Mouse (Mus musculus) fat pad, adult 2 months (tissue): ENCODE results near the gene Hspb3.

Source experiments
- DNase-seq: peaks from one replicate; pipeline ENCODE4 v3.0.0-alpha.2; 2011; ENCODE audit warnings: low read depth, low spot score; ENCODE audit errors: extremely low read depth

The Hspb3 gene

DNA sequence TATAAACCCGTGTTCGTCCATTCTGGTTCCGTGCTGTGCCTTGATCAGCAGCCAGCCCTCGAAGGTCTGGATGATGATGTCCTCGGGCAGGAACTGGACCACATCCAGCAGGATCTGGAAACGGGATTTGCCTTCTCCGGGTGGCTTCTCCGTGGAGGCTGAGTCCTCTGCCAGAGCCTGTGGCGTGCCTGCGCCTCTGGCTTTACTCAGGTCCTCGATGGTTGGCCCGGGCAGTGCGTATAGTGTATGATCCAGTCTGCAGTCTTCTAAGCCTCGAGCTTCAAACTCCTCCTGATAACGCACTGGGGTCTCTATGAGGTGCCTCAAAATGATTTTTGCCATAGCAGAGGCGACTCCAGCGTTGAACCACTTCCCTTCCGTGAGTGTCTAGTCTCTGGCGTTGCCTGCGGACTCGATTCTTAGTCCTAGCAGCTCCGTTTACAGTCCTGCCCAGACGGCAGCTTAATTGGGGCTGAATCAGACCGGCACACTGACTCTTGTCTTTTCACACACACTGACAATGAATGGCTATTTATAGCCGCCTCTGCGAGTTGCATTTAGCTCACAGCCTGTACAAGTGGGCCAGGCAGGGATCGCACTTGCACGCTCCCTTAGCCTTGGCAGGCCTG lies at the start of gene Hspb3:
Hspb3 (minus strand) TSS at position 526 of the 629 bp plus-strand sequence.
- no peak for DNase-seq

DNA sequence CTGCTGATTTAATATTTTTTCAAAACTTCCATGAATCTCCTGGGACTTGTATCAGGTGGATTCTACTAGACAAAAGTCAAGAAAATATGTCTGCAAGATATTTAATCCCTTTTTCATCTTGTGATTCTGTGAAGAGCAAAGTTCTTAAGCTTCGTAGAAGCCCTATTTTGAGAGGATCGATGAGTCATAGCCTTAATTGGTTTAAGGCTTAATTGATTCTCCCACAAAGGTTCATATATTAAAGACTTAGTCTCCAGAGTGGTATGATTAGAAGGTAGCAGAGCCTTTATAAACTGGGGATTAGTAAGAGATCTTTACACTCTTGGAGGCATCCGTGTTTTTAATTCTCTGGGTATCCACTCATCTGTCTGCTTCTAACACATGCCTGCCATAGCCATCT lies 49.7 kb upstream of the Hspb3 start:
- DNase-seq = no peak

DNA sequence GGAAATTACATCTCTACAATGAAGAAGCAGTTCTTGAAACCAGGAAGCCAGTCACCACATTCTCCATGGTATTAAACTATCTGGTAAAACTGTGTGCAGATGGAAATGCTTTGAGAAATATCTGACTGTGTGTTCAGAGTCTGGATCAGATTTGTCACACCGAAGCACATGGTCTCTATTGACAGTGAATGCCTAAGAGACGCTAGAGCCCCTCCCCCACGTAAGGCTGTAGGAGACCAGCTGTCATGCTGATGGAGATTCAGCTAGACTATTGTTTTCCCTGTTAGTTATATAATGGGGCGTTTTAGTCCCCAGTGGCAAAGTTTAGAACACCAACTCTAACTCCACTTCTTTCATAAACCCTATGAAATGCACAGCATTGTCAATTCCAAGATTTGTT lies 42.7 kb upstream of the Hspb3 start:
- DNase-seq = no peak

DNA sequence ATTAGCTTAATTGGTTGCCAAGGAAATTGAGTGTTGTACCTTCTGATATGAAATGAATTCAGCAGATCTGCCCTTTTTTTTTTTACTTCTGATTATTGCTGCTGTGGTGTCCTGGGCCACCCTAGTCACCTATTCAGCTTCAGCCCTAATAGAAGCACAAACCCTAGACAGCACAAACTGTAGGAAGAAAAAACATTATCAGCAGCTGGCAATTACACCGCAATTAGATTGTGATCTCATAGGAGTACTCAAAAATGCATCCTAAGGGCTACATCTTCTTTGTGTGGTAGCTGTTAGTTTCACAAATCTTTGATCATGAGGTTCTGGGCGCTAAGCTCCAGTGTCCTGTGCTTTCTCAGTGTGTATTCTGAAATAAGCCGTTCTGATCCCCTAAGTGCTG lies 37.7 kb upstream of the Hspb3 start:
- no peak for DNase-seq

DNA sequence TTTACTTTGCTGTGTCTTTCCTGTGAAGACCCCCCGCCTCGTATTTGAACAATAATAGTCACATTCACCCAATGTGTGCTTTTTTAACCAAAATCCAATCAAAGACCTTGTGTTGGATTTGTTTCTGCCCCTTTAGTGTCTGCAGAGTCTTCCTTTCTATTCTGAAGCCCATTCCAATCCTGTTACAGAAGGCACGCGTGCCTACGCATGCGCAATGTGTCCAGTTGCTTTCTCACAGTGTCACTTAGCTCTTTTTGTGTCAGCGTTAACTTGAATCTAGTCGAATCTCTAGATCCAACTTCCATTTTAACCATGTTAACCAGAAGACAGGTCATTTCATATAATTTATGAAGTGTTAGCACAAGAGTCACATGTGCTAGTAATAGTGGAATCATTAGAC lies 36.5 kb upstream of the Hspb3 start:
- DNase-seq = no peak

DNA sequence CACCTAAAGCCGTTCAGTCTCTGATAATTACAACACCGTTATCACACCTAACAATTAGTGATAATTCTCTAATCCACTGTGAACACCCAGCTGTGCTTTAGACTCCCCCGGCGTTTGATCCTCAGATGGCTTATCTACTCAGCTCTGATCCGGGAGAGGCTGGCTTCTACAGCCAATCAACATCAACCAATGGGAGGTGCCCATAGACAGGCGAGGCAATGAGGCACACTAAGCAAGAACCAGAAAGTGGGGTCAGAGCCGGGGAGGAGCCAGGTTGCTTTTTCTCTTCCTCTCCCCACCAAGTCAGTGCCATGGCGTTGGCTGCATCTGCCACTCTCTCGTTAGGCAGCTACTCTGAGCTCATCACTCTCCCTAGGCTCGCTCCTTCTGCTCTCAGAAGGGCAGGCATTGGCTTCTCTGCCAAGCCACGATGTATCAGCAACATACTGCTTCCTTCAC lies 36.0 kb upstream of the Hspb3 start:
- no peak for DNase-seq

DNA sequence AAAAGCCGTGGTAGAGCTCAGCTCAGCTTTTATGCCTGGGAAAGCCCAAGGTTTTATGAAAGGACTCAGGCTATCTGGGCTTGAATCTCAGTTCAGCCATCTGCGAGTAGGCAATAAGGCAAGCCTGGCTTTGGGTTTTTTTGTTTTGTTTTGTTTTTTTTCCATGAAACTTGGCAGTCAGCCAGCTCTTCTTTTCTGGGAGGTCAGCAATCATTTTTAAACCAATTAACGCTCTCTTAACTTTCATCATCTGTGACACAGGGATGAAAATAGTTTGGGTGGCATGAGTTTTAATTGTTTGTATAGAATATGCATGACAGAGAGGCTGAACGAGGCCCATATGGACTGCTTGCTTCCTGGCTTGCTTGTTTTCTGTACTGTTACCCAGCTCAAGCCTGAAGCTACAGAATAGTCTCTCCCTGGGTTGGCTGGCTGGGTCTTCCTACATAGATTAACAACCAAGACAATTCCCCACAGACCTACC lies 33.4 kb upstream of the Hspb3 start:
- DNase-seq = no peak

DNA sequence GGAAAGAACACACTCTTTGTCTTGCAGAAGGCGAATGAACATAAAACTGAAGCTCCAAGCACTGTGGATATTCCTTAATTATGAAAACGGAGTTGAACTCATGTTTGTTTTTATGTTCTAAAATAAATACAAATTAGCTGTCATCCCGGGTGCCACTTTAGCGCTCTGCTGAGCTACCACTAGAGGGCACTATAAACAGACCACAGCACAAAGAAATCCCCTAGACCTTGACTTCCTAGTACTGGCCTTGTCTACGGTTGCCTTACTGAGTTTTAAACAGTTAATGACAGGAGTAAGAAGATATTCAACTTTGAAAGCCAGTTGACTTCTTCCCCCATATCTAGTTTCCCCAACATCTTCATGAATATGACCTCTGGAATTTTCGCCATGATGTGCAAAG lies 29.9 kb upstream of the Hspb3 start:
- DNase-seq = no peak

DNA sequence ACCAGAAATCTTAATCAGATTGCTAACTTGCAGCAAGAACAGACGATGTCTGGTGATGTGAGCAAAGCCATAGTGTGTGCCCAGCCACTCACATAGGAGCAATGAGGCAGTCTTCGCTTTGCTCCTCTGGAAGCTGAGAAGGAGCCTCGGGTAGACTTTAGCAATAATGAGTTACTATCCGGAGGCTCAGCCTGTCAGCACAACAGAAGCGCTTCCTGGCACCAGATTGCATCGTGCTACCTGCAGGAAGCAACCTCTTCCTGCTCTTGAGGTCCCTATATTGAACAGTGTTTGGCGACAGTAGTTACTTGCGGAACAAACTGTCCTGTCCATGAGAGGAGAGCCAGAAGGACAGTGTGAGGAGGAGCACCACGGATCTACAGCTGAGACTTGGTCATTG lies 28.2 kb upstream of the Hspb3 start:
- no peak for DNase-seq

DNA sequence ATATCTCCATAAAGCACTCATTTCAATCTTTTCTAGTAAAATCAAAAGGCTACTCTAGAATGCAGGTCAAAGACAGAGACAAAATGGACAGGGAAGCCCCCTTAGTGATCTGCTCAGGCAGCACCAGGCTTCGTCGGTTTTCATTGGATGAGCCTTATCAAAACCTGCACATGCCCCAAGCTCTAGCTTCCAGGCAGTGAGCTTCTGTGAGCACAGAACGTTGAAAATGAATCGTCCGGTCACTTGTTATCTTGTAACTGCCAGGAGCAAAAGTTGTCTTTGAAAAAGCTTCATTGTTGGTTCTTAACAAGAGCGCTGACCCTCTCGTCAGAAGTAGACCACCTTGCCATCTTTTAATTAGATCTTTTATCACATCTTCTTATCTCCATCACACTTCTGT lies 26.4 kb upstream of the Hspb3 start:
- no peak for DNase-seq

DNA sequence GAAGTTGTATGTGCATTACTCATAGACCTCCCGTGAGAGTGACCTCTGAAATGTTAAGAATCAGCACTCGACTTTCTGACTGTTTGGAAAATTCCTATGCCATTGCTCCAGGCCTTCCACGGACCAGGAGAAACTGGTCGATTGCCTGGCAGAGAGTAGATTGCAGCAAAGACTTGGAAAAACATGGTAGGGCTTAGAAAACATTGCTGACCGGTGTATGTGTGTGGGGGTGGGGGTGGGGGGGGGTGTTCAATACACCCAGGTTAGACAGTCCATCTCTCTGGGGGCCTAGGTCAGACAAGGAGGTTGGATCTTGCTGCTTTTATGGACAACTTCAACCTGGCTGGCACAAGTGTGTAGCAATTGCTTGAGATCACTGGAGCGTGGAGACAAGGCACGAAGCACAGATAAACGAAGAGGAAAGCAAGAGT lies 23.2 kb upstream of the Hspb3 start:
- no peak for DNase-seq

DNA sequence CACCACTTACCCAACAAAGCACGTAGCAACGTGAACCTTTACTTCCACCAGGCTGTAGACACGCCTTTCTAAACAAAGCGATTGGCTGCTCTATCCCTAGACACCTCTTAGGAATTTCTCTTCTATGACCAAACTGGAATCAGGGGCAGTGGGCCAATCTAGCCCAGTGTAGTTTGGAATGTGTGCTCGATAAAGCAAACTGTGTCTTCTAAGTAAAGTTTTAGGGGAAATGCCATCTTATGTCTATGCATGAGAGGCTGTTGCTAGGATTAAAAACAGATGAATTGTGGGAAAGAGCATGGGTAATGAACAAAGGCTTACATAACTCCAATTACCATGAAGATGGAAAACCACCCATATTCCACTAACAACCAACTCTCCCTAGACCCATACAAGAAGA lies 19.3 kb upstream of the Hspb3 start:
- no peak for DNase-seq

DNA sequence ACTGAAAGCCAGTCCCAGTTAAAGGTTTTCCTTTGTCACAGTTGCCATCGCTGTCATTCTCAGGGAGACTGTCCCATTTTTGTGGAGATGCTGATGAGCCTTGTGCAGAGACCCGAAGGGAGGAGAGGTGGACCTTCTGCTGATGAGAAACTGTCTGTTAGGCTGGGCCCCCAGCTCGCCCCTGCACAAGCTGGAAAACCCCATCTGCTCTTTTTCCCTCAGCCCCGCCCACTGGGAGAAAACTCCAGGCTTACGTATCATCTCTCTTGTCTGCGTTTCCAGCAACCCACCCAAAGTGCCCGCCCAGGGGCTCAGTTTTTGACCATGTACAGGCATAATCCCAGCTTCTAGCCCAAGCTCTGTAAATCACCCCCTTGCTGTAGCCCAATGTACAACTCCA lies 17.2 kb upstream of the Hspb3 start:
- no peak for DNase-seq

DNA sequence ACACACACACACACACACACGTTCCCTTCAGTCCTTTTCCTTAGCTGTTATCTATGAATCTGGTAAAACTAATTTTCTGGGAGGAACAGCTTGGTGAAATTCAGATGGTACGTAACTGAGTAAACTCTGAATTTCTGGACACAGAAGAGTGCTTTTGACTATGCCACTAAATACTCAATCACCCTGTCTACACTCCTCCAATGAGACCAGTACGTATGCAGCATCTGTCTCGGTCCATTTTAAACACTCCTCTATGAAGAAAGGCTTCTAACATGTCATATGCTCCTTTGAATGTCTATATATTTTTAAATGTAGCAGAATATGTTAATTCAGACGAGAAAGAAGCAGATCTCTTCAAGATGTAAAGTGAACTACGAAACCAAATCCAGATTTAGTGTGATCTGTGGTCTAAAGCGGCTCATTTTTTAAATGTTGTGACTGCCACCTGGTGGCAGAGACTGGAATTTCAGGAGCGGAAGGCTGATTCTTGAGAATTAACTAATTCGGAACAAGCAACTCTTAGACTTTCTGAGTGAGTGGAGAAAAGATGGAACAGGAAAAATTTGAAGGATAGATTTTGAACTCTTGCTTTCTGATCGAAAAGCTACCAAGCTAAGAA lies 6.1 kb upstream of the Hspb3 start:
- DNase-seq = no peak

DNA sequence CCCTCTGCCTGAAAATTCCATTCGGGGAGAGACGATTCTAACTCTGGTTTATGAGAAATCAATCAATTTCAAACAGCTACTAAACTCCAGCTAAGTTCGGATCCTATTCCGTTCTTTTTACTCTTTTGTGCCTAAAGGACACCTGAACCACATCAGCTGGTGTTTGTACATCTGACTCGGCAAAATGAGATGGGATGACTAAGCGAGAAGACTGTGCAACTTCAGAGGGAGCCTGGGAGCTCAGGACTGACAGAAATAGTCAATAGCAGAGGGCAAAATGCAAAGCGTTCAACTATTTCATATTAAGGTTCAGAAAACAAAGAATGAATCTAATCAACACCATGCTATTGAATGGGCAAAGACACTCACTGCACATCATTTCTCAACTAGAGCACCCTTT lies 407 bp upstream of the Hspb3 start:
- no peak for DNase-seq

DNA sequence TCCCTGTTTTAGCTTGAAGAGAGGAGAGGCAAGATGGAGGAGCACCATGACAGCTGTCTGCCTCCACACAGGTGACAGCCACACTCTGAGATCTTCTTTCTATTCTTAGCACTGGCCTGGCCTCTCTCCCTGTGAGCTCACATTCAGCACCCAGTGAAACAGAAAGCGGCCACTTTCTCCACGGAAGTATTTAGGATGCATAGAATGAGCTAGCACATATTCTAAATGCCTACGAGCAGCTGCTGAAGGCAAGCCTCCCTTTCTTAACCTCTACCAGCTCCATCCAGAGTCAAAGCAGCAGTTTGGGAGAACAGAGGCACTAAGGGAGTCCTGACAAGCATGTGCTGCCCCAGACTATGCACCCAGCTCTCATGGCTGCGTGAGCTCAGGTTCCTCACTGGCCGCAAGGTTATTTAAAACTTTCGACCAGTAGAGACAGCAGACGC lies 1.6 kb downstream of the Hspb3 start:
- no peak for DNase-seq

DNA sequence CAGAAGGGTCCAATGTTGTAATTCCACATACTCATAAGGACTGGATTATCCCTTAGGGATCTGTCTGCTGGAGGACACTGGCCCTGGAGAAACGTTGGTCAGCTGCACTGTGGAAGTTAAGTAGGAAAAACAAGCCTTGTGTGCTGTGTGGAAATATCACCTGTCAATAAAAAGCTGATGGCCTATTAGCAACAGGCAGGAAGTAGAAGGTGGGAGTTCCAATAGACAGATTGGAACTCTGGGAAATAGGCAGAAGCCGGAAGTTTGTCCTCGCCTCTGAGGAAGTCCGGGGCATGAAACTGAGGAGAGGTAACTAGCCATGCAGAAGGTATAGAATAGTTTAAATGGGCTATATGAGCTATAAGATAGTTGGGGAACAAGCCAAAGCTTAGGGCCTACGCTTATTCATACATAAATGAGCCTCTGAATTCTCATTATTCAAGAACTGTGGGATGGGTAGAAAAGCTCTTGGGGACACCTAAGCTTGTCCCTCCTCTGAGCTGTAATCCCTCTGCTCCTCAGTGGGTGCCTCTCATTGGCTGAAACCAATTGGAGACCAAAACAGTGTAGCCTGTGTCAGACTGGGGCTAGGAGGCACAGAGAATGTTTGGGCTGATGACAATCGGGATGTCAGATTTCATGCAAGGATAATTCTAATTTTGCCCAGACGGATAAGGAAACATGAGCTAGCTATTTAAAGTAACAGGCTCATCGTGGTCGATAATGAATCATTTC lies 2.7 kb downstream of the Hspb3 start:
- no peak for DNase-seq

DNA sequence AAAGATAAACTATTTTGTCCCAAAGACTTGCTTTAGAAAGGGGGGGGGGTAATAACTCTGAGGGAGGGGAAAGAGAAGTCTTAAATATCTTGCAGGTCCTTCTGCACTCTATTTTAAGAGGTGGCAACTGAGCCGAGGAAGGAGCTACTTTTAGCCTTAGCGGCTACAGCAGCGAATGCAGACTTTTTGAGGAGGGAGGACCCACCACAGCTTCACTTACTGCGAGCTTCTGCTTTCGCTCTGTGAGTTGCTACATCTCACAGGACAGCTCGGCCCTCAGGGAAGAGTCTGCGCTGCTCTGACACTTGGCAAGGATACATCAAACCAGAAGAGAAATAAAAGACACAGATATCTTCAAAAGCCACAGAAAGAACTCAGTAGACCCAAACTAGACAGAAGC lies 6.3 kb downstream of the Hspb3 start:
- no peak for DNase-seq

DNA sequence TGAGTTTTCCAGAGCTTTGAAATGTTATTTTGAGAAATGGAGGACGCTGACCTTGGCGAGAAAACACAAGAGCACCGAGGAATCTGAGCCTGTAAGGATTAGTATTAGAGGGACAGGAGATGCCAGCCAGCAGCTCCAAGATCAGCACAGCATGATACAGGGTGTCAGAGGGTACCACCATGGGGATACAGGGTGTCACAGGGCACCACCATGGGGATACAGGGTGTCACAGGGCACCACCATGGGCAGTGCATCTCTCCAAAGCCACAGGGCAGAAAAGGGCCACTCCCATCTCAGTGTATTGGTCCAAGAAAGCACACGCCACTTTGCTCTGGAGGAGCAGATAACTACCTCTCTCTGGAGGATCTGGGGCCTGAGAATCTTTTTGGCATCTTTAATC lies 6.8 kb downstream of the Hspb3 start:
- no peak for DNase-seq

DNA sequence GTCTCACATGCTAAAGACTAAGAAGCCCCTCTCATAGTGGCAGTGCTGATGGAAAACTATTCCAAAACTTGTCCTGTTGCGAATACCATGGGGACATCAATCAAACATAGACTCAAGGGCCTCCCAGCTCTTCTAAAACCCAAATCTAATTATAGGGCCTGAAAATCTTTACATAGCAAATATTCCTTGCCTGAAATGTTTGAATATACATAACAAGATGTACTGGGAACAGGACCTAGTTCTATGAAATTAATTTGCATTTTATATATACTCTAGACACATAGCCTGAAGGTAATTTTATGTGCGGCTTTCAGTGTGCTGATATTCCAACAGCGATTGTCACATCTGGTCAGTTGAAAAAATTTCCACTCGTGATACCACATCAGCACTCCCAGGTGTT lies 8.0 kb downstream of the Hspb3 start:
- no peak for DNase-seq

DNA sequence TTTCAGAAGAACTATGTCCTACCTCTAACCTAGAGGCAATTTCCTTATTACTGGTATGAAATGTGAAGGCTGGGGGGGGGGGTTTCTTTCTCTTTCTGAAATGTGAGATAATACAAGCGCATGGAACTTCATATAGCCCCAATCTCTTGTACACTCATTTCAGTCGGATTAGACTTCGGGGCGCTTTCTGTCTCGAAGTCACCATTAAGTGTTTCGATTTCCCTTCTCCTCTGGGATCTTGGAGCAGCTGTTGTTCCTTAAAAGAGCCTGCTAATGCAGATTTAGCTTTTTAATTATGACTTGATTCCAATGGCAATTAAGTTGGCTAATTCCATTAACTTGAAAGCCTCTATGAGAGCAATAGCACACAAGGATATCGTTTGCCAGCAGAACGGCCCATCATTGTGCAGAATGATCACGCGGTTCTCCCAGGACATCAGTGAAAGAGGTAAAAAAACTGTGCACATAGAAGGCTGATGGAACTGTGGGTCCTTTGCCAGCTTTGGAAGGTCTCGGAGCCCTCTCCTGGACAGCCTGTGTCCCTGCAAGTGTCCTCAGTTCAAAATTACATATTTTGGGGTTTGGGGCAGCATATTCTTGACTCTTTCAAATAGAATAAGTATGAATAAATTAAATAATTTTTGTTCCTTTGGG lies 22.4 kb downstream of the Hspb3 start:
- no peak for DNase-seq

DNA sequence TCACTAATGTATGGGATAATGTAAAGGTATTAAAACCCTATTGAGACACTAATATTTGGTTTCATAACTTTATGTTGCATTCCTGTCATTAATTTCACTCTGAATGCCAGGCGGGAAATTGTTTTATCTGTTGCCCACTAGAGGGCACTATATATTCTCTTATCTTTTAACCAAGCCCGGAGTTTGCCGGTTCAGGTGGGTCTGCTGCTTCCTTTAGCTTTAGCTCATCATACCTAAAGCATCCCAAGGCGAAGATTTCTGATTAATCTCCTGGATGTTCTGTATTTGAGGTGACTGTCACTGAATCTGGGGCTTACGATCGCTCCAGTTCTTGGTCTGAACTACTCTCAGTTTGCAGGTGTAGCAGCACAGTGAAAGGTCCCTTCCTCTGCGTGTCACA lies 24.6 kb downstream of the Hspb3 start:
- no peak for DNase-seq
